Mouse (Mus musculus) spleen, adult 2 months (tissue): ENCODE measurements around the gene Stradb. TPM values are rescaled to one million over a fixed set of nuclear protein-coding genes. Genes with fewer than 3 reads are reported as not detected.

Experiments
- DNase-seq, 2 experiments: peaks; one replicate each; pipeline versions ENCODE4 v3.0.0 to v3.0.0-alpha.2; 2012 to 2021; ENCODE audit warnings: low spot score in 2 of 2, low read depth in 1 of 2
- H3K27ac ChIP-seq: fragments of 200-500 bp; 2 replicates; pipeline ENCODE4 v1.5.1; 2012; ENCODE audit warnings: low read length, inconsistent platforms; ENCODE audit not compliant: insufficient read depth
- H3K27me3 ChIP-seq: fragments of 200-500 bp; 2 replicates; pipeline ENCODE4 v1.6.1; 2012; ENCODE audit warnings: mild to moderate bottlenecking, moderate library complexity, low read length, inconsistent platforms; ENCODE audit not compliant: control insufficient read depth, insufficient read depth
- H3K36me3 ChIP-seq: fragments of 200-500 bp; 2 replicates; pipeline ENCODE4 v1.6.1; 2012; ENCODE audit warnings: mild to moderate bottlenecking, low read length, inconsistent platforms; ENCODE audit not compliant: control insufficient read depth, insufficient read depth
- H3K4me1 ChIP-seq: fragments of 200-500 bp; 2 replicates; pipeline ENCODE4 v1.6.1; 2011; ENCODE audit warnings: inconsistent platforms; ENCODE audit not compliant: control insufficient read depth, insufficient read depth, insufficient read length
- H3K4me3 ChIP-seq: fragments of 200-500 bp; 2 replicates; pipeline ENCODE4 v1.5.1; 2011; ENCODE audit warnings: mild to moderate bottlenecking, inconsistent platforms; ENCODE audit not compliant: insufficient read depth, insufficient read length; ENCODE audit errors: extremely low read depth
- CTCF ChIP-seq: fragments of 200-500 bp; IDR thresholded peaks from 2 replicates; pipeline ENCODE4 v1.5.1; 2011; ENCODE audit warnings: mild to moderate bottlenecking, inconsistent platforms; ENCODE audit not compliant: insufficient read depth, insufficient read length, insufficient replicate concordance; ENCODE audit errors: extremely low read depth
- POLR2A ChIP-seq: fragments of 200-500 bp; IDR thresholded peaks from 2 replicates; pipeline ENCODE4 v1.6.1; 2011; ENCODE audit warnings: low read depth, low read length, inconsistent platforms
- WGBS: fragments of 180-500 bp; shearing (Covaris S2); methylation state at CpG from one replicate; pipeline ENCODE4 v1.1.7; 2018; 5-methylcytosine and 5-hydroxymethylcytosine counted together
- polyA plus RNA-seq: library from polyadenylated mRNA; depleted of rRNA; stranded (reverse); fragments of >200 nt; gene quantifications from 2 replicates; pipeline ENCODE4 v1.2.3, GENCODE M21; 2012

The Stradb gene
- polyA plus RNA-seq, 1 experiment: 10.5 TPM

- no peak for TF ChIP-seq POLR2A
- TF ChIP-seq CTCF: no peak
- no peak overlapping the region for H3K4me3 ChIP-seq
- peaks cover 7% of the 10 kb centered on the region for H3K4me1 ChIP-seq
- no peaks in the 10 kb centered on the region for H3K36me3 ChIP-seq
- 79% methylated on average over 12 of the region's 12 CpGs for WGBS
- DNase-seq: no peak
- H3K27ac ChIP-seq: no peak overlapping the region
- H3K27me3 ChIP-seq: no peaks in the 10 kb centered on the region
These were observed 12.0 kb upstream of the Stradb start for GRCm38 (mm10) chr1:58961152-58961893.

- Histone ChIP-seq H3K4me1 (peaks cover 10% of the 10 kb centered on the region), H3K36me3 (no peaks in the 10 kb centered on the region), H3K27ac (no peak overlapping the region), H3K4me3 (no peak overlapping the region), H3K27me3 (no peaks in the 10 kb centered on the region)
- WGBS: 86% methylated on average over 5 of the region's 5 CpGs
- no peak for TF ChIP-seq CTCF
- no peak for TF ChIP-seq POLR2A
- no peak for DNase-seq
These were observed 10.9 kb upstream of the Stradb start for GRCm38 (mm10) chr1:58962418-58962817.

- no peak for DNase-seq
- H3K4me3 ChIP-seq: no peak overlapping the region
- TF ChIP-seq POLR2A: no peak
- no peak for TF ChIP-seq CTCF
- H3K36me3 ChIP-seq: no peaks in the 10 kb centered on the region
- no peaks in the 10 kb centered on the region for H3K27me3 ChIP-seq
- H3K4me1 ChIP-seq: peaks cover 9% of the 10 kb centered on the region
- no peak overlapping the region for H3K27ac ChIP-seq
These were observed 10.5 kb upstream of the Stradb start for GRCm38 (mm10) chr1:58962865-58963264.

GRCm38 (mm10) chr1:58967534-58967933 is 5.8 kb upstream of the Stradb start:
- Histone ChIP-seq H3K4me1 (peaks cover 18% of the 10 kb centered on the region; the same call in 1 of the 2 replicates), H3K36me3 (no peaks in the 10 kb centered on the region), H3K27me3 (no peaks in the 10 kb centered on the region), H3K27ac (no peak overlapping the region), H3K4me3 (no peak overlapping the region)
- TF ChIP-seq CTCF (no peak), POLR2A (no peak)
- no peak for DNase-seq
- WGBS: 18% methylated on average over 4 of the region's 4 CpGs

GRCm38 (mm10) chr1:58970054-58970453 is 3.3 kb upstream of the Stradb start:
- Histone ChIP-seq H3K36me3 (no peaks in the 10 kb centered on the region), H3K27me3 (no peaks in the 10 kb centered on the region), H3K4me3 (no peak overlapping the region), H3K27ac (no peak overlapping the region), H3K4me1 (peaks cover 22% of the 10 kb centered on the region)
- TF ChIP-seq CTCF (no peak), POLR2A (no peak)
- DNase-seq: no peak
- 79% methylated on average over 5 of the region's 5 CpGs for WGBS

GRCm38 (mm10) chr1:58971097-58971496 is 2.2 kb upstream of the Stradb start:
- no peaks in the 10 kb centered on the region for H3K27me3 ChIP-seq
- no peak for TF ChIP-seq POLR2A
- no peak for TF ChIP-seq CTCF
- no peak overlapping the region for H3K4me3 ChIP-seq
- H3K36me3 ChIP-seq: no peaks in the 10 kb centered on the region
- H3K4me1 ChIP-seq: peaks cover 22% of the 10 kb centered on the region
- DNase-seq: no peak
- H3K27ac ChIP-seq: no peak overlapping the region
- WGBS: 83% methylated on average over 6 of the region's 6 CpGs

- TF ChIP-seq CTCF: no peak
- TF ChIP-seq POLR2A: peak; percentile 60
- Histone ChIP-seq H3K4me3 (peak overlapping the region; percentile 95), H3K27ac (peak overlapping the region; percentile 73), H3K4me1 (peaks cover 15% of the 10 kb centered on the region), H3K27me3 (no peaks in the 10 kb centered on the region), H3K36me3 (peaks cover under 1% of the 10 kb centered on the region; the same call in 1 of the 2 replicates)
- under 1% methylated on average over 28 of the region's 28 CpGs for WGBS
- no peak for DNase-seq
These were observed 414 bp upstream of the Stradb start for GRCm38 (mm10) chr1:58972851-58973365.

GRCm38 (mm10) chr1:58982276-58982675 is 9.0 kb downstream of the Stradb start:
- no peak for DNase-seq
- Histone ChIP-seq H3K36me3 (peaks cover 21% of the 10 kb centered on the region), H3K4me1 (no peaks in the 10 kb centered on the region), H3K27me3 (no peaks in the 10 kb centered on the region), H3K27ac (no peak overlapping the region), H3K4me3 (no peak overlapping the region)
- 88% methylated on average over 3 of the region's 3 CpGs for whole genome bisulfite sequencing
- no peak for TF ChIP-seq POLR2A
- no peak for TF ChIP-seq CTCF
